Mouse (Mus musculus) heart, embryonic 16.5 days (tissue): ENCODE data around the gene Pcgf5. TPM values are rescaled to one million over a fixed set of nuclear protein-coding genes. Genes with fewer than 3 reads are reported as not detected.

Source experiments
- ATAC-seq: fragments of 200-750 bp; cut with Nextera tagmentation; replicated peaks from 2 replicates; pipeline ENCODE4 v1.8.0; 2017; ENCODE audit warnings: moderate number of reproducible peaks; ENCODE audit not compliant: insufficient read depth, low FRiP score; ENCODE audit errors: extremely low read depth
- H3K27ac ChIP-seq: fragments of 300-500 bp; sonication (generic); 2 replicates; pipeline ENCODE4 v1.5.1; 2014; ENCODE audit warnings: mild to moderate bottlenecking, low read length, control low read depth, moderate library complexity
- H3K27me3 ChIP-seq: fragments of 300-500 bp; sonication (generic); 2 replicates; pipeline ENCODE4 v1.6.1; 2014; ENCODE audit warnings: low read length, mixed read lengths; ENCODE audit not compliant: control insufficient read depth, insufficient read depth
- H3K36me3 ChIP-seq: fragments of 300-500 bp; sonication (generic); 2 replicates; pipeline ENCODE4 v1.6.1; 2014; ENCODE audit not compliant: control insufficient read depth, insufficient read depth
- H3K4me1 ChIP-seq: fragments of 300-500 bp; sonication (generic); 2 replicates; pipeline ENCODE4 v1.6.1; 2014; ENCODE audit warnings: low read length, mixed read lengths; ENCODE audit not compliant: control insufficient read depth, insufficient read depth
- H3K4me2 ChIP-seq: fragments of 300-500 bp; sonication (generic); 2 replicates; pipeline ENCODE4 v1.6.1; 2014; ENCODE audit warnings: low read depth, mild to moderate bottlenecking, control low read depth, low read length
- H3K4me3 ChIP-seq: fragments of 300-500 bp; sonication (generic); 2 replicates; pipeline ENCODE4 v1.5.1; 2014; ENCODE audit warnings: mild to moderate bottlenecking, control low read depth, low read length
- H3K9ac ChIP-seq: fragments of 300-500 bp; sonication (generic); 2 replicates; pipeline ENCODE4 v1.6.1; 2014; ENCODE audit warnings: low read length, control low read depth
- H3K9me3 ChIP-seq: fragments of 300-500 bp; sonication (generic); replicated peaks from 2 replicates; pipeline ENCODE4 v1.6.1; 2016; ENCODE audit warnings: low read length; ENCODE audit not compliant: control insufficient read depth
- WGBS: fragments of 180-500 bp; shearing (Covaris S2); extraction: QIAGEN DNeasy Blood & Tissue Kit; methylation state at CpG from one replicate; pipeline ENCODE4 v1.1.7; 2014; 5-methylcytosine and 5-hydroxymethylcytosine counted together
- polyA plus RNA-seq: library from polyadenylated mRNA; unstranded; fragments of >200 nt; fragmentation: Nextera tagmentation; extraction: Ambion mirVana; gene quantifications from 2 replicates; pipeline ENCODE4 v1.2.1, GENCODE M21; 2015

Gene Pcgf5
- polyA plus RNA-seq, 1 experiment from 2014 or later: 72.4 TPM

DNA sequence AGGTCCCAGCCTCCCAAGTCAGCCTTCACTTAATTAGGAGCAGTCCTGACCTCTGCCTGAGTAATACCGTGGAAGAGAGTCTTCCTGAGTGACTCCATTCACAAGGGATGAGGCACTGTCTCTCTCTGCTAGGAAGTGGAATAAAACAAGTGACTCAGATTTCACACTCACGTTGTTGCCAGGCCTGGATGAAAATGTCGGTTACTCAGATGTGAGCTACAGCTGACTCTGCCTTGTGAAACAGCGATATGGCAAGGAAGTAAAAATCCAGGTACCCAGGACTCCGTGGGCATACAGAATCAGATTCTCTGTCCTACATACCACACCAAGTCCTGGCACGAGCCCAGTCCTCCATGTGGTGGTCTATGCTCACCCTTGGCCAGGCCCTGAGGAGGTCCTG lies 142.8 kb downstream of the Pcgf5 start:
- Histone ChIP-seq H3K9me3 (peaks cover 5% of the 10 kb centered on the region), H3K27ac (no peak overlapping the region), H3K36me3 (no peaks in the 10 kb centered on the region; the same call in 1 of the 2 replicates), H3K4me2 (no peak overlapping the region), H3K27me3 (no peaks in the 10 kb centered on the region), H3K4me3 (no peak overlapping the region), H3K4me1 (no peaks in the 10 kb centered on the region), H3K9ac (no peak overlapping the region)
- 77% methylated on average over 6 of the region's 6 CpGs for WGBS
- ATAC-seq: no peak

DNA sequence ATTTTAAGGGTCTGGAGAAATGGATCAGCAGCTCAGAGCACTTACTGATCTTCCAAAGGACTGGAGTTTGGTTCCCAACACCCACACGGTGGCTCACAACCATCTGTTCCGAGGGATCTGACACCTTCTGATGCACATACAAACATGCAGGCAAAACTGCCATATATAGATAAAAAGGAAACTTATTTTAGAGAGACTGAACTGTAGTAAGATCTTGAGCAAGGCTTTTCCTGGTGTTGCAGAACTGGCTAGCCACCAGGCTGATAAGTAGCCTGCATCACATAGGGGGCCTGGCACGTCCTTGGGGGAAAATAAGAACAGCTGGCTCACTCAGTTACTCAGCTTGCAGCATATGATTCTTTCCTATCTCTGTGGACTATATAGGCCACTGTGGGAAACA lies 147.4 kb downstream of the Pcgf5 start:
- Histone ChIP-seq H3K27me3 (no peaks in the 10 kb centered on the region), H3K4me1 (no peaks in the 10 kb centered on the region), H3K9me3 (no peaks in the 10 kb centered on the region), H3K36me3 (no peaks in the 10 kb centered on the region), H3K9ac (no peak overlapping the region), H3K4me2 (no peak overlapping the region), H3K4me3 (no peak overlapping the region), H3K27ac (no peak overlapping the region)
- WGBS: 30% methylated on average over 3 of the region's 3 CpGs
- no peak for ATAC-seq

DNA sequence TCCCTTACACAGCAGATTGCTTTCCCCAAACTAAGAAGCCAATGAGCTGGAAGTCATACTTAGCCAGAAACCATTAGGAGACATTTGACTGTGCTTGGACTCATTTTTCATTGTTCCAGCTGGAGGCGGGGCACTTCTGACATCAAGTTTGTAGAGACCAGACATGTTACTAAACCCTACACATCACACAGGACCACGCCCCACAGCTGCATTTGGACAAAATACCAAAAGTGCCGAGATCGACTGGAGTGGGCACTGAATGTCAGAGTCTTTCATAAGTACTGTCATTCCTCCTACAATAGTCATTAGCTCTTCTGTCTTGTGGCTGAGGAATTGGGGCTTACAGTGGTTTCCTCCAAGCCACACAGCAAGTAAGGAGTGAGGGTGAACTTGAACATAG lies 148.4 kb downstream of the Pcgf5 start:
- Histone ChIP-seq H3K4me2 (no peak overlapping the region), H3K27ac (no peak overlapping the region), H3K4me1 (no peaks in the 10 kb centered on the region), H3K4me3 (no peak overlapping the region), H3K9ac (no peak overlapping the region), H3K27me3 (no peaks in the 10 kb centered on the region), H3K36me3 (no peaks in the 10 kb centered on the region), H3K9me3 (no peaks in the 10 kb centered on the region)
- 76% methylated on average over 4 of the region's 4 CpGs for WGBS
- no peak for ATAC-seq

- Histone ChIP-seq H3K27ac (no peak overlapping the region), H3K4me3 (no peak overlapping the region), H3K9me3 (no peaks in the 10 kb centered on the region), H3K36me3 (no peaks in the 10 kb centered on the region), H3K4me2 (no peak overlapping the region), H3K27me3 (no peaks in the 10 kb centered on the region), H3K4me1 (no peaks in the 10 kb centered on the region), H3K9ac (no peak overlapping the region)
- 69% methylated on average over 4 of the region's 4 CpGs for WGBS
- ATAC-seq: no peak
Measured at GRCm38 (mm10) chr19:36497067-36497466, 149.0 kb downstream of the Pcgf5 start.

GRCm38 (mm10) chr19:36497744-36498143 lies 149.6 kb downstream of the Pcgf5 start:
- H3K4me3 ChIP-seq: no peak overlapping the region
- no peaks in the 10 kb centered on the region for H3K9me3 ChIP-seq
- no peaks in the 10 kb centered on the region for H3K4me1 ChIP-seq
- no peak overlapping the region for H3K9ac ChIP-seq
- H3K27ac ChIP-seq: no peak overlapping the region
- no peaks in the 10 kb centered on the region for H3K27me3 ChIP-seq
- WGBS: 65% methylated on average over 5 of the region's 5 CpGs
- no peak for ATAC-seq
- no peaks in the 10 kb centered on the region for H3K36me3 ChIP-seq
- H3K4me2 ChIP-seq: no peak overlapping the region

DNA sequence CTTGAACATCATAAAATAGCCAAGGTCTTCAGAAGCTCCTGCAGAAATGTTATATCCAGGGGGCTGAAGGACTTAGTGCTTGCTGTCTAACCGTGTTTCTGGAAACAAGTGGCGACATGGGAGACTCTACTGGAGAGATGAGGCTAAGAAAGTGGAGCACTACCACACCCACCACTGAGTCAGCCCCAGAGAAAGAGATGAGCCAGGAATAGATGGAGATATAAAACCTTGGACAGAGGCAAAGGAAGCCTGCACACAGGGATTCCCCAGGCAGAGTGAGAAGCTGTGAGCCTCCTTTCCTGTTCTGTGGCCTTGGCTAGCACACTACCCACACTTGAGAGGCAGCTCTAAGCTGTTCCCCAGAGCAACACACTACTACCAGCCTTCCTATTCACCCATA lies 156.6 kb downstream of the Pcgf5 start:
- no peak overlapping the region for H3K9ac ChIP-seq
- no peak overlapping the region for H3K4me3 ChIP-seq
- H3K4me2 ChIP-seq: no peak overlapping the region
- H3K36me3 ChIP-seq: no peaks in the 10 kb centered on the region
- H3K27ac ChIP-seq: no peak overlapping the region
- ATAC-seq: no peak
- H3K9me3 ChIP-seq: no peaks in the 10 kb centered on the region
- WGBS: 79% methylated on average over 2 of the region's 2 CpGs
- H3K4me1 ChIP-seq: no peaks in the 10 kb centered on the region
- no peaks in the 10 kb centered on the region for H3K27me3 ChIP-seq

Other genes starting within 250 kb of the Pcgf5 start
- gene Ankrd1, start 228.2 kb upstream of the Pcgf5 start, polyA plus RNA-seq: 427 and 514 TPM in 2 replicates
- 3.3 and 4.6 TPM in 2 replicates for gene Hectd2, start 206.3 kb downstream of the Pcgf5 start, polyA plus RNA-seq